Mouse (Mus musculus): ENCODE results near the gene Scn8a.
"Not testable (repeated sequence)": the region's sequence is repeated elsewhere in the genome, so short reads cannot be mapped to it uniquely, and the experiment has no call there.

Gene Scn8a

GRCm38 (mm10) chr15:100869558-100869957, at the start of gene Scn8a:
Gene Scn8a (plus strand): TSS chr15:100869858.
- in situ Hi-C loops (cut with MboI, MseI), result no loop called here

- in situ Hi-C loops (cut with MboI, MseI), result no loop called here
Observed at GRCm38 (mm10) chr15:100821824-100822223, 47.8 kb upstream of the Scn8a start.

- in situ Hi-C loops (cut with MboI, MseI), result not testable (repeated sequence)
Observed at GRCm38 (mm10) chr15:100822370-100822769, 47.3 kb upstream of the Scn8a start.

GRCm38 (mm10) chr15:100825249-100825856, 44.3 kb upstream of the Scn8a start:
- in situ Hi-C loops (cut with MboI, MseI), result no loop called here

GRCm38 (mm10) chr15:100826076-100826475, 43.6 kb upstream of the Scn8a start:
- in situ Hi-C loops (cut with MboI, MseI), result no loop called here

GRCm38 (mm10) chr15:100829775-100830174, 39.9 kb upstream of the Scn8a start:
- in situ Hi-C loops (cut with MboI, MseI), result no loop called here

GRCm38 (mm10) chr15:100830682-100831081, 39.0 kb upstream of the Scn8a start:
- in situ Hi-C loops (cut with MboI, MseI), result no loop called here

GRCm38 (mm10) chr15:100832144-100832543, 37.5 kb upstream of the Scn8a start:
- in situ Hi-C loops (cut with MboI, MseI), result no loop called here

GRCm38 (mm10) chr15:100832784-100833183, 36.9 kb upstream of the Scn8a start:
- in situ Hi-C loops (cut with MboI, MseI), result no loop called here

GRCm38 (mm10) chr15:100836729-100837128, 32.9 kb upstream of the Scn8a start:
- in situ Hi-C loops (cut with MboI, MseI), result no loop called here

- in situ Hi-C loops (cut with MboI, MseI), result no loop called here
Observed at GRCm38 (mm10) chr15:100838607-100839207, 31.0 kb upstream of the Scn8a start.

- in situ Hi-C loops (cut with MboI, MseI), result no loop called here
Observed at GRCm38 (mm10) chr15:100844336-100844735, 25.3 kb upstream of the Scn8a start.

GRCm38 (mm10) chr15:100845049-100845879, 24.4 kb upstream of the Scn8a start:
- in situ Hi-C loops (cut with MboI, MseI), result no loop called here

- in situ Hi-C loops (cut with MboI, MseI), result no loop called here
Observed at GRCm38 (mm10) chr15:100847193-100847592, 22.5 kb upstream of the Scn8a start.

- in situ Hi-C loops (cut with MboI, MseI), result no loop called here
Observed at GRCm38 (mm10) chr15:100857586-100857985, 12.1 kb upstream of the Scn8a start.

GRCm38 (mm10) chr15:100860856-100861255, 8.8 kb upstream of the Scn8a start:
- in situ Hi-C loops (cut with MboI, MseI), result no loop called here

- in situ Hi-C loops (cut with MboI, MseI), result no loop called here
Observed at GRCm38 (mm10) chr15:100865556-100865955, 4.1 kb upstream of the Scn8a start.

GRCm38 (mm10) chr15:100870001-100870774, 530 bp downstream of the Scn8a start:
- in situ Hi-C loops (cut with MboI, MseI), result no loop called here

- in situ Hi-C loops (cut with MboI, MseI), result no loop called here
Observed at GRCm38 (mm10) chr15:100870775-100871106, 1.1 kb downstream of the Scn8a start.

GRCm38 (mm10) chr15:100871107-100872011, 1.7 kb downstream of the Scn8a start:
- in situ Hi-C loops (cut with MboI, MseI), result no loop called here

GRCm38 (mm10) chr15:100873155-100873554, 3.5 kb downstream of the Scn8a start:
- in situ Hi-C loops (cut with MboI, MseI), result no loop called here

All from T-helper 1 cell (primary cell).